Mouse (Mus musculus) thymus, adult 2 months (tissue): ENCODE results near the gene Fsip1.

ENCODE experiments used
- CTCF ChIP-seq: fragments of 200-500 bp; IDR thresholded peaks from 2 replicates; pipeline ENCODE4 v1.5.1; 2012; ENCODE audit warnings: mild to moderate bottlenecking, control low read depth, low read length, moderate library complexity, borderline replicate concordance; ENCODE audit not compliant: control insufficient read depth, poor library complexity, insufficient read depth; ENCODE audit errors: extremely low read depth
- POLR2A ChIP-seq: fragments of 200-500 bp; IDR thresholded peaks from 2 replicates; pipeline ENCODE4 v1.6.1; 2012; ENCODE audit warnings: mild to moderate bottlenecking, low read length, control low read depth, moderate library complexity; ENCODE audit not compliant: control insufficient read depth, poor library complexity, insufficient read depth; ENCODE audit errors: extremely low read depth

DNA sequence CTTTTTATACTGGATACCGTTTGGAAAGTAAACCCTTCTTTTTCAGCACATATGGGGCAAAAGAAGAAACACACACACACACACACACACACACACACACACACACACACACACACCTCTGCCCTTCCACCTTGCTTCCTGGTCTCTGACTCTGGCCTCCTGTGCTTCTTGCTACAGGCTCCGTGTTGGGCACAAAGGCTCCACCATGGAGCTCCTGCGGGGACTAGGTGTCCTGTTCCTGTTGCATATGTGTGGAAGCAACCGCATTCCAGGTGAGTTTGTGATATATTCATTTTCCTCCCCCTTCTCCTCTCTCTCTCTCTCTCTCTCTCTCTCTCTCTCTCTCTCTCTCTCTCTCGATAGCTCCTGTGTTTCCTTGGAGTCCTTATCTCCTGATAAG lies 144.3 kb downstream of the Fsip1 start:
- TF ChIP-seq POLR2A (no peak), CTCF (no peak)
